Mouse (Mus musculus) lung, embryonic 16.5 days (tissue): ENCODE results near the gene Endog. TPM values are rescaled to one million over a fixed set of nuclear protein-coding genes. Genes with fewer than 3 reads are reported as not detected.
A peak's percentile ranks its signal among the peaks of the same experiment; 100 is the strongest.

Experiments used
- ATAC-seq: fragments of 200-750 bp; cut with Nextera tagmentation; 2 replicates; pipeline ENCODE4 v1.8.0; 2017; ENCODE audit warnings: low read depth, mild to moderate bottlenecking, moderate library complexity
- H3K27ac ChIP-seq: fragments of 300-500 bp; sonication (generic); 2 replicates; pipeline ENCODE4 v1.5.1; 2014; ENCODE audit warnings: mild to moderate bottlenecking, control low read depth, low read length
- H3K27me3 ChIP-seq: fragments of 300-500 bp; sonication (generic); 2 replicates; pipeline ENCODE4 v1.6.1; 2014; ENCODE audit warnings: low read depth, low read length, mixed read lengths; ENCODE audit not compliant: control insufficient read depth, insufficient read depth
- H3K36me3 ChIP-seq: fragments of 300-500 bp; sonication (generic); 2 replicates; pipeline ENCODE4 v1.6.1; 2014; ENCODE audit warnings: low read length; ENCODE audit not compliant: control insufficient read depth, insufficient read depth
- H3K4me1 ChIP-seq: fragments of 300-500 bp; sonication (generic); replicated peaks from 2 replicates; pipeline ENCODE4 v1.6.1; 2014; ENCODE audit warnings: low read length, mixed read lengths; ENCODE audit not compliant: control insufficient read depth, insufficient read depth
- H3K4me2 ChIP-seq: fragments of 300-500 bp; sonication (generic); 2 replicates; pipeline ENCODE4 v1.6.1; 2014; ENCODE audit warnings: low read depth, low read length, control low read depth
- H3K4me3 ChIP-seq: fragments of 300-500 bp; sonication (generic); 2 replicates; pipeline ENCODE4 v1.5.1; 2014; ENCODE audit warnings: mild to moderate bottlenecking, low read length, control low read depth
- H3K9ac ChIP-seq: fragments of 300-500 bp; sonication (generic); 2 replicates; pipeline ENCODE4 v1.6.1; 2014; ENCODE audit warnings: low read length, control low read depth
- H3K9me3 ChIP-seq: fragments of 300-500 bp; sonication (generic); 2 replicates; pipeline ENCODE4 v1.6.1; 2016; ENCODE audit warnings: low read length; ENCODE audit not compliant: control insufficient read depth
- WGBS: fragments of 180-500 bp; shearing (Covaris S2); extraction: QIAGEN DNeasy Blood & Tissue Kit; methylation state at CpG from one replicate; pipeline ENCODE4 v1.1.7; 2014; 5-methylcytosine and 5-hydroxymethylcytosine counted together
- polyA plus RNA-seq: library from polyadenylated mRNA; unstranded; fragments of >200 nt; fragmentation: Nextera tagmentation; extraction: Ambion mirVana; gene quantifications from 2 replicates; pipeline ENCODE4 v1.2.1, GENCODE M21; 2015

Gene Endog
- polyA plus RNA-seq, 1 experiment from 2014 or later: 13.3 TPM

- H3K4me1 ChIP-seq: peaks cover 17% of the 10 kb centered on the region
- no peak overlapping the region for H3K4me3 ChIP-seq
- no peaks in the 10 kb centered on the region for H3K27me3 ChIP-seq
- 47% methylated on average over 5 of the region's 5 CpGs for WGBS
- H3K9me3 ChIP-seq: no peaks in the 10 kb centered on the region
- H3K4me2 ChIP-seq: no peak overlapping the region
- no peaks in the 10 kb centered on the region for H3K36me3 ChIP-seq
- peak; percentile 48; the same call in 1 of the 2 replicates for ATAC-seq
- no peak overlapping the region for H3K9ac ChIP-seq
- H3K27ac ChIP-seq: peak overlapping the region; percentile 59
Measured at GRCm38 (mm10) chr2:30200388-30200925, 29.2 kb downstream of the Endog start.

GRCm38 (mm10) chr2:30203439-30203838, 32.1 kb downstream of the Endog start:
- Histone ChIP-seq H3K4me3 (no peak overlapping the region), H3K4me1 (peaks cover 22% of the 10 kb centered on the region), H3K27me3 (no peaks in the 10 kb centered on the region), H3K9ac (no peak overlapping the region), H3K9me3 (no peaks in the 10 kb centered on the region), H3K4me2 (no peak overlapping the region), H3K36me3 (no peaks in the 10 kb centered on the region), H3K27ac (no peak overlapping the region)
- WGBS: 78% methylated on average over 7 of the region's 7 CpGs
- ATAC-seq: no peak

GRCm38 (mm10) chr2:30205255-30205628, 33.9 kb downstream of the Endog start:
- Histone ChIP-seq H3K36me3 (no peaks in the 10 kb centered on the region), H3K9me3 (no peaks in the 10 kb centered on the region), H3K4me1 (peaks cover 16% of the 10 kb centered on the region), H3K4me2 (peak overlapping the region; percentile 70), H3K27me3 (no peaks in the 10 kb centered on the region), H3K4me3 (peak overlapping the region; percentile 77), H3K27ac (peak overlapping the region; percentile 90), H3K9ac (peak overlapping the region; percentile 76)
- ATAC-seq: peak; percentile 69
- under 1% methylated on average over 13 of the region's 13 CpGs for WGBS

- H3K4me1 ChIP-seq: peaks cover 14% of the 10 kb centered on the region
- H3K27me3 ChIP-seq: no peaks in the 10 kb centered on the region
- under 1% methylated on average over 44 of the region's 44 CpGs for WGBS
- peak within 1 kb of the TSS; percentile 77 for H3K4me3 ChIP-seq
- H3K9ac ChIP-seq: peak within 1 kb of the TSS; percentile 76
- H3K9me3 ChIP-seq: no peaks in the 10 kb centered on the region
- peak within 1 kb of the TSS; percentile 70 for H3K4me2 ChIP-seq
- no peaks in the 10 kb centered on the region for H3K36me3 ChIP-seq
- H3K27ac ChIP-seq: peak within 1 kb of the TSS; percentile 90
- peak; percentile 98 for ATAC-seq
Measured at GRCm38 (mm10) chr2:30205629-30206357, 34.5 kb downstream of the Endog start, which contains the start of gene Kyat1. Gene Kyat1, minus strand, starts transcription at chr2:30205847.

GRCm38 (mm10) chr2:30207401-30207800, 36.1 kb downstream of the Endog start:
- peaks cover 13% of the 10 kb centered on the region for H3K4me1 ChIP-seq
- H3K27me3 ChIP-seq: no peaks in the 10 kb centered on the region
- H3K9me3 ChIP-seq: no peaks in the 10 kb centered on the region
- no peak overlapping the region for H3K4me2 ChIP-seq
- H3K4me3 ChIP-seq: no peak overlapping the region
- WGBS: 70% methylated on average over 4 of the region's 4 CpGs
- ATAC-seq: no peak
- H3K9ac ChIP-seq: no peak overlapping the region
- no peaks in the 10 kb centered on the region for H3K36me3 ChIP-seq
- no peak overlapping the region for H3K27ac ChIP-seq

- Histone ChIP-seq H3K4me2 (no peak overlapping the region), H3K4me3 (no peak overlapping the region), H3K27me3 (no peaks in the 10 kb centered on the region), H3K9me3 (no peaks in the 10 kb centered on the region), H3K9ac (no peak overlapping the region), H3K27ac (no peak overlapping the region), H3K4me1 (peaks cover 13% of the 10 kb centered on the region), H3K36me3 (no peaks in the 10 kb centered on the region)
- WGBS: 70% methylated on average over 5 of the region's 5 CpGs
- no peak for ATAC-seq
Measured at GRCm38 (mm10) chr2:30207886-30208285, 36.6 kb downstream of the Endog start.

- WGBS: 58% methylated on average over 6 of the region's 6 CpGs
- Histone ChIP-seq H3K27ac (no peak overlapping the region), H3K4me2 (no peak overlapping the region), H3K9me3 (no peaks in the 10 kb centered on the region), H3K4me1 (peaks cover under 1% of the 10 kb centered on the region), H3K36me3 (no peaks in the 10 kb centered on the region), H3K9ac (no peak overlapping the region), H3K27me3 (no peaks in the 10 kb centered on the region), H3K4me3 (no peak overlapping the region)
- no peak for ATAC-seq
Measured at GRCm38 (mm10) chr2:30211408-30212168, 40.3 kb downstream of the Endog start.

- Histone ChIP-seq H3K9ac (no peak overlapping the region), H3K36me3 (no peaks in the 10 kb centered on the region), H3K4me3 (no peak overlapping the region), H3K4me2 (no peak overlapping the region), H3K9me3 (no peaks in the 10 kb centered on the region), H3K27me3 (no peaks in the 10 kb centered on the region), H3K4me1 (no peaks in the 10 kb centered on the region), H3K27ac (no peak overlapping the region)
- WGBS: 76% methylated on average over 4 of the region's 4 CpGs
- ATAC-seq: no peak
Measured at GRCm38 (mm10) chr2:30212169-30212545, 40.9 kb downstream of the Endog start.

GRCm38 (mm10) chr2:30212951-30213350, 41.7 kb downstream of the Endog start:
- H3K4me1 ChIP-seq: no peaks in the 10 kb centered on the region
- H3K4me3 ChIP-seq: no peak overlapping the region
- H3K9ac ChIP-seq: no peak overlapping the region
- H3K27me3 ChIP-seq: no peaks in the 10 kb centered on the region
- 0 out of 2 replicates have a peak overlapping the region, but pooled peaks have one; percentile 24 for H3K27ac ChIP-seq
- H3K9me3 ChIP-seq: no peaks in the 10 kb centered on the region
- WGBS: 58% methylated on average over 1 of the region's 1 CpGs
- H3K36me3 ChIP-seq: no peaks in the 10 kb centered on the region
- peak; percentile 67 for ATAC-seq
- H3K4me2 ChIP-seq: no peak overlapping the region
